Comparison of ENCODE assay signal across 9 mouse cellular contexts in the genomic region with DNA sequence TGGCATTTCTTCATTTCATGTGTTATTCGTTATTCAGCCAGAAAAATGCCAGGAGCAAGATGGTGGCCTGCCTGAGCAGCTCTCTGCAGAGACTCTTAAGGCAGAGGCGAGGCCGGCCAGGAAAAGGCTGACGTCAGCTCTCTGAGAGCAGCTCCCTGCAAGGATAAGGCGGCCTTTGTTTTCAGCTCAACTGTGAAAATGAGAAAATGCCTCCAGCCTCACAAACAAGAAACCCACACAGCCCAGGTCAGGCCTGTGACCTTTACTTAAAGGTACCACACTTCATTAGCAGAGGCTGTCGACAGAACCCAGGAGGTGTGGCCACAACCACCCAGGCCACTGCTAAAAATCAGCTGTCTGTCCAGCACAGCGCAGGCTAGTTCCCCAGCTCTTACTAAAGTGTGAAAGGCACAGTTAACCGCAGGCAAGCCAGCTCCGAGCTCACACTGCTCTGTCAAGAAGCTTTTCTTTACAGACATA.
A peak's percentile ranks its signal among the peaks of the same experiment; 100 is the strongest.
DNase-seq lines count a peak whose midpoint lies in the region; ATAC-seq and TF ChIP-seq lines count a peak whose summit lies in the region.
"Had no signal": no experiment of that assay in that cellular context is flagged by ENCODE, and none has a peak within 500 bp of the region (broad histone marks: within the 10 kb centered on the region; RNA-seq: fewer than 3 reads in every experiment).

No protein-coding gene starts in this region.

- ATAC-seq in heart, embryonic 13.5 days (ENCODE audit: extremely low read depth, insufficient number of reproducible peaks, low FRiP score, low TSS enrichment), result peak; percentile 48; the same call in 1 of the 2 replicates
- ATAC-seq in kidney, embryonic 14.5 days (ENCODE audit: low FRiP score, low TSS enrichment), result peak; percentile 78
- peak; percentile 90 for ATAC-seq in limb, embryonic 14.5 days (ENCODE audit: low FRiP score, low read depth)
- ATAC-seq in midbrain, embryonic 14.5 days (ENCODE audit: low FRiP score, low TSS enrichment), result peak; percentile 87
- peak; percentile 81 for ATAC-seq in stomach, embryonic 15.5 days (ENCODE audit: insufficient read depth, low FRiP score, low read depth)
- ATAC-seq: Patski had no signal

- peak overlapping the region; percentile 76 for H3K9ac ChIP-seq in heart, embryonic 13.5 days
- H3K9ac ChIP-seq in kidney, embryonic 14.5 days (ENCODE audit: low read depth, low read length), result peak overlapping the region; percentile 32
- peak overlapping the region; percentile 44 for H3K9ac ChIP-seq in limb, embryonic 14.5 days (ENCODE audit: low read depth, low read length, severe bottlenecking)
- H3K9ac ChIP-seq in midbrain, embryonic 14.5 days (replicated peaks; ENCODE audit: low read length), result peak overlapping the region; percentile 54
- no peak overlapping the region for H3K9ac ChIP-seq in stomach, embryonic 15.5 days

- H3K4me2 ChIP-seq in heart, embryonic 13.5 days, result peak overlapping the region; percentile 50
- H3K4me2 ChIP-seq in kidney, embryonic 14.5 days (replicated peaks; ENCODE audit: low read depth, low read length), result 0 out of 2 replicates have a peak overlapping the region, but pooled peaks have one; percentile 12
- peak overlapping the region; percentile 25 for H3K4me2 ChIP-seq in limb, embryonic 14.5 days (replicated peaks; ENCODE audit: low read depth, low read length, severe bottlenecking)
- peak overlapping the region; percentile 34 for H3K4me2 ChIP-seq in midbrain, embryonic 14.5 days (ENCODE audit: low read length)
- peak overlapping the region; percentile 11; the same call in 1 of the 2 replicates for H3K4me2 ChIP-seq in stomach, embryonic 15.5 days

- TF ChIP-seq POLR2A in embryonic fibroblast, embryonic 13.5 days (IDR thresholded peaks at IDR 0.05; ENCODE audit: low read depth, low read length), result no peak; the same call in 1 of the 2 replicates
- no peak for TF ChIP-seq POLR2A in limb, embryonic 14.5 days (IDR thresholded peaks at IDR 0.05; ENCODE audit: borderline replicate concordance, extremely low read depth, insufficient read depth, insufficient read length)

- peak overlapping the region; percentile 75 for H3K27ac ChIP-seq in embryonic fibroblast, embryonic 13.5 days (ENCODE audit: insufficient read depth, low read length)
- H3K27ac ChIP-seq in heart, embryonic 13.5 days (replicated peaks), result peak overlapping the region; percentile 93
- peak overlapping the region; percentile 85 for H3K27ac ChIP-seq in kidney, embryonic 14.5 days (ENCODE audit: low read depth, low read length)
- peak overlapping the region; percentile 95 for H3K27ac ChIP-seq in limb, embryonic 14.5 days (replicated peaks; ENCODE audit: low read depth, low read length)
- H3K27ac ChIP-seq in midbrain, embryonic 14.5 days (replicated peaks; ENCODE audit: low read depth, low read length), result peak overlapping the region; percentile 96
- H3K27ac ChIP-seq in stomach, embryonic 15.5 days, result peak overlapping the region; percentile 88

- H3K4me3 ChIP-seq in embryonic fibroblast, embryonic 13.5 days (ENCODE audit: insufficient read depth, low read length), result no peak overlapping the region
- H3K4me3 ChIP-seq in heart, embryonic 13.5 days, result peak overlapping the region; percentile 23; the same call in 1 of the 2 replicates
- H3K4me3 ChIP-seq in kidney, embryonic 14.5 days (ENCODE audit: low read length), result no peak overlapping the region
- H3K4me3 ChIP-seq in limb, embryonic 14.5 days (replicated peaks; ENCODE audit: low read length), result no peak overlapping the region
- H3K4me3 ChIP-seq in midbrain, embryonic 14.5 days (replicated peaks; ENCODE audit: low read depth, low read length), result no peak overlapping the region
- H3K4me3 ChIP-seq in stomach, embryonic 15.5 days (replicated peaks), result no peak overlapping the region

- DNase-seq in thymus, postnatal 14 days, result peak; percentile 47
- DNase-seq in thymus, postnatal 10 days (ENCODE audit: low spot score in 2 of 2), result no peak
- DNase-seq in limb, embryonic 14.5 days (ENCODE audit: low spot score), result peak; percentile 90
- DNase-seq in midbrain, embryonic 14.5 days, result peak; percentile 90

- H3K4me1 ChIP-seq in embryonic fibroblast, embryonic 13.5 days (ENCODE audit: control insufficient read depth, insufficient read depth, low read length), result peaks cover 14% of the 10 kb centered on the region; the same call in 1 of the 2 replicates
- peaks cover 97% of the 10 kb centered on the region for H3K4me1 ChIP-seq in heart, embryonic 13.5 days
- H3K4me1 ChIP-seq in kidney, embryonic 14.5 days (ENCODE audit: control insufficient read depth, insufficient read depth, low read length), result peaks cover 73% of the 10 kb centered on the region
- H3K4me1 ChIP-seq in limb, embryonic 14.5 days (ENCODE audit: control insufficient read depth, insufficient read depth, low read length), result peaks cover 70% of the 10 kb centered on the region
- peaks cover 44% of the 10 kb centered on the region for H3K4me1 ChIP-seq in midbrain, embryonic 14.5 days (ENCODE audit: control insufficient read depth, insufficient read depth, low read length)
- H3K4me1 ChIP-seq in stomach, embryonic 15.5 days, result peaks cover 76% of the 10 kb centered on the region

- H3K9me3 ChIP-seq in heart, embryonic 13.5 days, result no peaks in the 10 kb centered on the region
- no peaks in the 10 kb centered on the region for H3K9me3 ChIP-seq in kidney, embryonic 14.5 days (ENCODE audit: control insufficient read depth, low read length)
- no peaks in the 10 kb centered on the region for H3K9me3 ChIP-seq in limb, embryonic 14.5 days (ENCODE audit: control insufficient read depth, low read length)
- H3K9me3 ChIP-seq in midbrain, embryonic 14.5 days (ENCODE audit: control insufficient read depth, low read length), result no peaks in the 10 kb centered on the region
- no peaks in the 10 kb centered on the region for H3K9me3 ChIP-seq in stomach, embryonic 15.5 days

- no peak for TF ChIP-seq CTCF in embryonic fibroblast, embryonic 13.5 days (IDR thresholded peaks at IDR 0.05; ENCODE audit: borderline replicate concordance, insufficient read depth, low read length)

- H3K36me3 ChIP-seq in heart, embryonic 13.5 days, result peaks cover 52% of the 10 kb centered on the region
- H3K36me3 ChIP-seq in kidney, embryonic 14.5 days (ENCODE audit: control insufficient read depth, insufficient read depth, low read length), result peaks cover 26% of the 10 kb centered on the region; the same call in 1 of the 2 replicates
- H3K36me3 ChIP-seq in limb, embryonic 14.5 days (ENCODE audit: control insufficient read depth, insufficient read depth, low read length), result peaks cover 41% of the 10 kb centered on the region
- 0 out of 2 replicates have a peak, but pooled peaks cover 4% of the 10 kb centered on the region for H3K36me3 ChIP-seq in midbrain, embryonic 14.5 days (ENCODE audit: control insufficient read depth, insufficient read depth, low read length)
- H3K36me3 ChIP-seq in stomach, embryonic 15.5 days, result peaks cover 5% of the 10 kb centered on the region; the same call in 1 of the 2 replicates

- no peaks in the 10 kb centered on the region for H3K27me3 ChIP-seq in heart, embryonic 13.5 days (replicated peaks)
- H3K27me3 ChIP-seq in kidney, embryonic 14.5 days (ENCODE audit: control insufficient read depth, insufficient read depth, low read length), result no peaks in the 10 kb centered on the region
- no peaks in the 10 kb centered on the region for H3K27me3 ChIP-seq in limb, embryonic 14.5 days (ENCODE audit: control insufficient read depth, insufficient read depth, low read length)
- H3K27me3 ChIP-seq in midbrain, embryonic 14.5 days (ENCODE audit: control insufficient read depth, insufficient read depth, low read length), result no peaks in the 10 kb centered on the region
- no peaks in the 10 kb centered on the region for H3K27me3 ChIP-seq in stomach, embryonic 15.5 days (replicated peaks)
- H3K27me3 ChIP-seq: Patski had no signal

- 5% methylated on average over 9 of the region's 9 CpGs for WGBS in heart, embryonic 13.5 days
- 5% methylated on average over 9 of the region's 9 CpGs for WGBS in kidney, embryonic 14.5 days
- under 1% methylated on average over 9 of the region's 9 CpGs for WGBS in limb, embryonic 14.5 days
- 3% methylated on average over 9 of the region's 9 CpGs for WGBS in midbrain, embryonic 14.5 days
- 7% methylated on average over 9 of the region's 9 CpGs for WGBS in stomach, embryonic 15.5 days

Comparison
In these comparisons a context has a peak if more than half of its experiments do, and no peak if none do; other contexts are left out.
1. DNase-seq: peak in thymus, postnatal 14 days (single experiment), limb, embryonic 14.5 days (single experiment) and midbrain, embryonic 14.5 days (single experiment); none in thymus, postnatal 10 days (0 of 2).
2. Peak in every context shown above with its lines, with median percentiles within 50 percentile points of each other: H3K27ac ChIP-seq, ATAC-seq and H3K4me2 ChIP-seq.